Mouse (Mus musculus): ENCODE results near the gene Gm5617. TPM values are rescaled to one million over a fixed set of nuclear protein-coding genes. Genes with fewer than 3 reads are reported as not detected.

The Gm5617 gene
- polyA plus RNA-seq, 1 experiment: 41.3 TPM

DNA sequence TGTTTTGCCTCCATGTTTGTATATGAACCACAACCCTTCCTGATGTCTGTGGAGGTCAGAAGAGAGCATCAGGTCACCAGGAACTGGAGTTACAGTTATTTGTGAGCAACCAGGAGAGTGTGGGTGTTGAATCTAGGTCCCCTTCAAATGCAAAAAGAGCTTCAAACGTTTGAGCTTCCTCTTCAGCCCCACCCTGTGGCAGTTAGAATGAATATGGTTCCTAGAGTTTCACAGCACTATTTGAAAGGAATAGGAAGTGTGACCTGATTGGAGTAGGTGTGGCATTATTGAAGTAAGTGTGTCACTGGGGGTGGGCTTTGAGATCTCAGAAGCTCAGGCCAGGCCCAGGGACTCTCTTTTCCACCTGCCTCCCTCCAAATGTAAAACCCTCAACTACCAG lies 30.3 kb downstream of the Gm5617 start:
- no peak overlapping the region for H3K4me2 ChIP-seq (ENCODE audit: low read depth)
- no peaks in the 10 kb centered on the region for H3K79me2 ChIP-seq (ENCODE audit: control insufficient read depth, insufficient read depth)
- H3ac ChIP-seq (ENCODE audit: control insufficient read depth, insufficient read length): no peak overlapping the region
- no peaks in the 10 kb centered on the region for H3K36me3 ChIP-seq (ENCODE audit: control insufficient read depth, insufficient read depth)
- no peaks in the 10 kb centered on the region for H3K27me3 ChIP-seq (ENCODE audit: control insufficient read depth, insufficient read depth, insufficient read length)
- no peak for TF ChIP-seq USF1 (IDR thresholded peaks at IDR 0.05; ENCODE audit: low read depth)
- TF ChIP-seq MAX (IDR thresholded peaks at IDR 0.05; ENCODE audit: low read depth): no peak
- no peak for TF ChIP-seq CEBPB (IDR thresholded peaks at IDR 0.05; ENCODE audit: insufficient read depth, poor library complexity, severe bottlenecking)
- no peak for TF ChIP-seq E2F4 (IDR thresholded peaks at IDR 0.05; ENCODE audit: insufficient read depth)
- no peak for TF ChIP-seq MYOG (IDR thresholded peaks at IDR 0.05; ENCODE audit: control insufficient read depth in 1 of 3, insufficient read depth in 1 of 3, insufficient read length in 2 of 3, low read depth in 2 of 3)
- TF ChIP-seq TCF12 (IDR thresholded peaks at IDR 0.05; ENCODE audit: insufficient read depth, poor library complexity, severe bottlenecking): no peak
- TF ChIP-seq MYOD1 (IDR thresholded peaks at IDR 0.05; ENCODE audit: control insufficient read depth in 1 of 3, insufficient read length in 2 of 3, low read depth in 2 of 3): no peak
- TF ChIP-seq POLR2A (IDR thresholded peaks at IDR 0.05; ENCODE audit: insufficient read length, low read depth): no peak
- TF ChIP-seq POLR2AphosphoS2 (IDR thresholded peaks at IDR 0.05; ENCODE audit: insufficient read length, low read depth): no peak
- no peak for TF ChIP-seq SRF (IDR thresholded peaks at IDR 0.05; ENCODE audit: control insufficient read depth, insufficient read length, low read depth)
- TF ChIP-seq TCF3 (IDR thresholded peaks at IDR 0.05; ENCODE audit: insufficient read length, low read depth): no peak
- no peak for TF ChIP-seq REST (IDR thresholded peaks at IDR 0.05; ENCODE audit: insufficient read depth, insufficient read length)
- no peak overlapping the region for H3K4me3 ChIP-seq

DNA sequence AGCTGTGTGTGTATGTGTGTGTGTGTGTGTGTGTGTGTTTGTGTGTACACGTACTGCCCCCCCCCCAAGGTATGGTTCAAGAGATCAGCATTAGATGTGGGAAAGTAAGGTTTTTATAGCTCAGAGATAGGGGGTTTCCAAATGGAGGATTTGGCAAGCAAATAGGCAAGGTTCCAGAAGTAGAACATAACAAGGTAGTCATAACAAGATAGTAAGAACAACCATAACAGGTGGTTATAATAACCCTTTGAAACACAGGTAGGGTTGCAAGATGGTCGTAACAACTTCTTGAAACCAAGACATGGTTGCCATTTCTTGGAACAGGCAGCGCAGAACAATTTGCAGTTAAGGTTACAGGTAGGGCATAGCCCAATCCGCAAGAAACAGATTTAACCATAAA lies 31.3 kb downstream of the Gm5617 start:
- Histone ChIP-seq H3K27me3 (ENCODE audit: control insufficient read depth, insufficient read depth, insufficient read length) (no peaks in the 10 kb centered on the region), H3K36me3 (ENCODE audit: control insufficient read depth, insufficient read depth) (no peaks in the 10 kb centered on the region), H3ac (ENCODE audit: control insufficient read depth, insufficient read length) (no peak overlapping the region), H3K4me3 (no peak overlapping the region), H3K4me2 (ENCODE audit: low read depth) (no peak overlapping the region), H3K79me2 (ENCODE audit: control insufficient read depth, insufficient read depth) (no peaks in the 10 kb centered on the region)
- no peak for TF ChIP-seq CEBPB (IDR thresholded peaks at IDR 0.05; ENCODE audit: insufficient read depth, poor library complexity, severe bottlenecking)
- TF ChIP-seq REST (IDR thresholded peaks at IDR 0.05; ENCODE audit: insufficient read depth, insufficient read length): no peak
- TF ChIP-seq USF1 (IDR thresholded peaks at IDR 0.05; ENCODE audit: low read depth): no peak
- TF ChIP-seq E2F4 (IDR thresholded peaks at IDR 0.05; ENCODE audit: insufficient read depth): no peak
- TF ChIP-seq TCF3 (IDR thresholded peaks at IDR 0.05; ENCODE audit: insufficient read length, low read depth): no peak
- TF ChIP-seq POLR2A (IDR thresholded peaks at IDR 0.05; ENCODE audit: insufficient read length, low read depth): no peak
- TF ChIP-seq POLR2AphosphoS2 (IDR thresholded peaks at IDR 0.05; ENCODE audit: insufficient read length, low read depth): no peak
- no peak for TF ChIP-seq SRF (IDR thresholded peaks at IDR 0.05; ENCODE audit: control insufficient read depth, insufficient read length, low read depth)
- TF ChIP-seq TCF12 (IDR thresholded peaks at IDR 0.05; ENCODE audit: insufficient read depth, poor library complexity, severe bottlenecking): no peak

DNA sequence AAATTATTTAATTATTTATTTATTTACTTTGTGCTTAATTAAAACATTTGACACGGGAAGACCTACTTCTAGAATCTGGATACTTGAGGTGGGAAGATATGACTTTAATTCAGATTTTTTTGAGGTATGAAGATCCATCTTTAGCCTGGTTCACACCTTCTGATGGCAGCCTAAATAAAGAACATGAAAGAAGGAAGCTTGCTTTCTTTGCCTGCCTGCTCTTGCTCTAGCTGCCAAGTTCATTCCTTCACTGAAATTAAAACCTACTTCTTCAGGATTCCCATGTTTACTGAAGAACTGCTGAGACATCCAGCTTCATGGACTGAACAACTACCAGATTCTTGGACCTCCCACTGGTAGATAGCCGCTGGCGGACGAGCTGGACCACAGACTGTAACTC lies 36.1 kb downstream of the Gm5617 start:
- TF ChIP-seq SRF (IDR thresholded peaks at IDR 0.05; ENCODE audit: control insufficient read depth, insufficient read length, low read depth): no peak
- TF ChIP-seq MAX (IDR thresholded peaks at IDR 0.05; ENCODE audit: low read depth): no peak
- TF ChIP-seq TCF12 (IDR thresholded peaks at IDR 0.05; ENCODE audit: insufficient read depth, poor library complexity, severe bottlenecking): no peak
- no peak for TF ChIP-seq CEBPB (IDR thresholded peaks at IDR 0.05; ENCODE audit: insufficient read depth, poor library complexity, severe bottlenecking)
- TF ChIP-seq MYOD1 (IDR thresholded peaks at IDR 0.05; ENCODE audit: control insufficient read depth in 1 of 3, insufficient read length in 2 of 3, low read depth in 2 of 3): no peak
- no peak for TF ChIP-seq MYOG (IDR thresholded peaks at IDR 0.05; ENCODE audit: control insufficient read depth in 1 of 3, insufficient read depth in 1 of 3, insufficient read length in 2 of 3, low read depth in 2 of 3)
- TF ChIP-seq REST (IDR thresholded peaks at IDR 0.05; ENCODE audit: insufficient read depth, insufficient read length): no peak
- TF ChIP-seq USF1 (IDR thresholded peaks at IDR 0.05; ENCODE audit: low read depth): no peak
- no peak for TF ChIP-seq TCF3 (IDR thresholded peaks at IDR 0.05; ENCODE audit: insufficient read length, low read depth)
- TF ChIP-seq POLR2A (IDR thresholded peaks at IDR 0.05; ENCODE audit: insufficient read length, low read depth): no peak
- TF ChIP-seq POLR2AphosphoS2 (IDR thresholded peaks at IDR 0.05; ENCODE audit: insufficient read length, low read depth): no peak
- no peak for TF ChIP-seq E2F4 (IDR thresholded peaks at IDR 0.05; ENCODE audit: insufficient read depth)
- no peaks in the 10 kb centered on the region for H3K79me2 ChIP-seq (ENCODE audit: control insufficient read depth, insufficient read depth)
- H3K4me2 ChIP-seq (ENCODE audit: low read depth): no peak overlapping the region
- no peak overlapping the region for H3ac ChIP-seq (ENCODE audit: control insufficient read depth, insufficient read length)
- H3K27me3 ChIP-seq (ENCODE audit: control insufficient read depth, insufficient read depth, insufficient read length): no peaks in the 10 kb centered on the region
- H3K36me3 ChIP-seq (ENCODE audit: control insufficient read depth, insufficient read depth): no peaks in the 10 kb centered on the region
- no peak overlapping the region for H3K4me3 ChIP-seq

DNA sequence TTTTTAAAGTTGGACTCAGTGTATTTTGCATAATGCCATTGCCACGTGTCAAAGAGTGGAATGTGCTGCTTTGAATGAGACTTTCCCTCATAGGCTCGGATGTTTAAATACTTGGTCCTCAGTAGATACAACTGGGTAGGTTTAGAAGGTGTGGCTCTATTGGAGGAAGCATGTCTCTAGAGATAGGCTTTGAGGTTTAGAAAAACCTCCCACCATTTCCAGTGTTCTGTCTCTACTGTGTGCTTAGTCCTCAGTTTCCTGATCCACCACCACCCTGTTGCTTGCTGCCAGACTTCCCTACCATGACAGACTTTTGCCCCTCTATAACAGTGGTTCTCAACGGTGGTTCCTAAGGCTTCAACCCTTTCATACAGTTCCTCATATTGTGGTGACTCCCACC lies 37.0 kb downstream of the Gm5617 start:
- H3K79me2 ChIP-seq (ENCODE audit: control insufficient read depth, insufficient read depth): no peaks in the 10 kb centered on the region
- H3K4me3 ChIP-seq: no peak overlapping the region
- no peak overlapping the region for H3K4me2 ChIP-seq (ENCODE audit: low read depth)
- H3ac ChIP-seq (ENCODE audit: control insufficient read depth, insufficient read length): no peak overlapping the region
- no peaks in the 10 kb centered on the region for H3K27me3 ChIP-seq (ENCODE audit: control insufficient read depth, insufficient read depth, insufficient read length)
- TF ChIP-seq E2F4 (IDR thresholded peaks at IDR 0.05; ENCODE audit: insufficient read depth): no peak
- no peak for TF ChIP-seq SRF (IDR thresholded peaks at IDR 0.05; ENCODE audit: control insufficient read depth, insufficient read length, low read depth)
- TF ChIP-seq REST (IDR thresholded peaks at IDR 0.05; ENCODE audit: insufficient read depth, insufficient read length): no peak
- TF ChIP-seq POLR2A (IDR thresholded peaks at IDR 0.05; ENCODE audit: insufficient read length, low read depth): no peak
- no peak for TF ChIP-seq USF1 (IDR thresholded peaks at IDR 0.05; ENCODE audit: low read depth)
- TF ChIP-seq CEBPB (IDR thresholded peaks at IDR 0.05; ENCODE audit: insufficient read depth, poor library complexity, severe bottlenecking): no peak
- TF ChIP-seq MYOG (IDR thresholded peaks at IDR 0.05; ENCODE audit: control insufficient read depth in 1 of 3, insufficient read depth in 1 of 3, insufficient read length in 2 of 3, low read depth in 2 of 3): no peak
- TF ChIP-seq MAX (IDR thresholded peaks at IDR 0.05; ENCODE audit: low read depth): no peak
- TF ChIP-seq MYOD1 (IDR thresholded peaks at IDR 0.05; ENCODE audit: control insufficient read depth in 1 of 3, insufficient read length in 2 of 3, low read depth in 2 of 3): no peak
- TF ChIP-seq POLR2AphosphoS2 (IDR thresholded peaks at IDR 0.05; ENCODE audit: insufficient read length, low read depth): no peak
- TF ChIP-seq TCF3 (IDR thresholded peaks at IDR 0.05; ENCODE audit: insufficient read length, low read depth): no peak
- no peaks in the 10 kb centered on the region for H3K36me3 ChIP-seq (ENCODE audit: control insufficient read depth, insufficient read depth)
